Mouse (Mus musculus) neural tube, embryonic 11.5 days (tissue): ENCODE measurements at regions not wholly inside any gene's neighbourhood (a gene's known extent, or its start where the extent isn't known, plus 50 kb on each side); places are given as distances from the start of the nearest gene placed in this dataset.
A peak's percentile ranks its signal among the peaks of the same experiment; 100 is the strongest.
"Not testable (repeated sequence)": the region's sequence is repeated elsewhere in the genome, so short reads cannot be mapped to it uniquely, and the experiment has no call there.

ENCODE experiments used
- ATAC-seq: fragments of 200-750 bp; cut with Nextera tagmentation; 2 replicates; pipeline ENCODE4 v1.8.0; 2017; ENCODE audit warnings: moderate number of reproducible peaks, mild to moderate bottlenecking, moderate TSS enrichment, moderate library complexity; ENCODE audit not compliant: insufficient read depth, low FRiP score, low TSS enrichment
- DNase-seq: peaks from one replicate; pipeline ENCODE4 v3.0.0-alpha.2; 2015; ENCODE audit warnings: low spot score
- H3K27ac ChIP-seq: fragments of 300-500 bp; sonication (generic); 2 replicates; pipeline ENCODE4 v1.5.1; 2014; ENCODE audit warnings: low read depth, mild to moderate bottlenecking, low read length
- H3K27me3 ChIP-seq: fragments of 300-500 bp; sonication (generic); 2 replicates; pipeline ENCODE4 v1.6.1; 2014; ENCODE audit warnings: mild to moderate bottlenecking, low read length, mixed read lengths; ENCODE audit not compliant: control insufficient read depth, insufficient read depth
- H3K36me3 ChIP-seq: fragments of 300-500 bp; sonication (generic); 2 replicates; pipeline ENCODE4 v1.6.1; 2014; ENCODE audit warnings: mild to moderate bottlenecking, low read length, moderate library complexity, mixed read lengths; ENCODE audit not compliant: control insufficient read depth, insufficient read depth
- H3K4me1 ChIP-seq: fragments of 300-500 bp; sonication (generic); 2 replicates; pipeline ENCODE4 v1.6.1; 2014; ENCODE audit warnings: low read length, mixed read lengths; ENCODE audit not compliant: control insufficient read depth, insufficient read depth
- H3K4me2 ChIP-seq: fragments of 300-500 bp; sonication (generic); 2 replicates; pipeline ENCODE4 v1.6.1; 2014; ENCODE audit warnings: low read depth, mild to moderate bottlenecking, moderate library complexity
- H3K4me3 ChIP-seq: fragments of 300-500 bp; sonication (generic); 2 replicates; pipeline ENCODE4 v1.5.1; 2014; ENCODE audit warnings: low read depth, low read length
- H3K9ac ChIP-seq: fragments of 300-500 bp; sonication (generic); 2 replicates; pipeline ENCODE4 v1.6.1; 2014; ENCODE audit warnings: mild to moderate bottlenecking, low read length
- H3K9me3 ChIP-seq: fragments of 300-500 bp; sonication (generic); 2 replicates; pipeline ENCODE4 v1.6.1; 2016; ENCODE audit warnings: low read length; ENCODE audit not compliant: control insufficient read depth
- WGBS: fragments of 180-500 bp; shearing (Covaris S2); extraction: QIAGEN DNeasy Blood & Tissue Kit; methylation state at CpG from one replicate; pipeline ENCODE4 v1.1.7; 2014; 5-methylcytosine and 5-hydroxymethylcytosine counted together

DNA sequence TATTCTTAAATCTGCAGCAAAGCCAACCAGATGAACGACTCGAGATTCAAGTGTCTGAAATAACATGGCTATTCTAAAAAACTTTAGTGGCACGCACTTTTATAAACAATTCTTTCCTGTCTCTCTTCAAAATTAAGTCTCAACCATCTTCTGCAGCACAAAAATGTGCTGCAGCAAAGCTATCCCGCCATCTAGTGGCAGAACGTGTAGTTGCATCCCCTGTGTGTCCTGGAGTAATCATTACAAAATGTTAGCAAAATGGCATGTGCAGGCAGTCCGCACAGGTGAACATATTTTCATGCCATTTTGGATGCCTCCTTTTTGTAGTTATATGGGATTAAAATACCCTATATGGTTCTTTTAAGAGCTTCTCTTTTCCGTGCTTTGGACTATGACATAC is 293.1 kb upstream of the Slc7a14 start:
- DNase-seq, result peak; percentile 75
- 28% methylated on average over 7 of the region's 7 CpGs for WGBS
- H3K4me3 ChIP-seq, result no peak overlapping the region
- H3K27me3 ChIP-seq, result no peaks in the 10 kb centered on the region
- no peaks in the 10 kb centered on the region for H3K36me3 ChIP-seq
- no peak overlapping the region for H3K27ac ChIP-seq
- no peaks in the 10 kb centered on the region for H3K9me3 ChIP-seq
- no peak overlapping the region for H3K4me2 ChIP-seq
- no peaks in the 10 kb centered on the region for H3K4me1 ChIP-seq
- no peak overlapping the region for H3K9ac ChIP-seq
- ATAC-seq, result no peak

DNA sequence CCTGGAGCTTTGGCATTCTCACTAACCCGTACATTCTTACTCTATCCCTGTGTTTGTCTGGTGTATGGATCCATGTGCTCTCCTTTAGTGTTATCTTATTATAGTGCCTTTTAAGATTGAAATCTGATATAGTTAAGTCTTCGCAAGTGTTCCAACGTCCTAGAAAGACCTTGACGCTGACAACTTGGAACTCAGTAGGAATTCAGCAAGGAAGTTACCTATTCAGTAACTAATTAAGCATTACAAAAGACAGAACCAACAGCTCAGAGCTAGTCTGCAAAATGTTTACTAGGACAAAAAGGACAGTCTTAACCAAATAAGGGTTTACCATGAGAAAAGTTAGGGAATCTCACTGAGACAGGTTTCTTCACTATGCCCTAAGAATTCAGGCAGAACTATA is 286.4 kb upstream of the Slc7a14 start:
- not testable (repeated sequence) for H3K4me1 ChIP-seq, DNase-seq, H3K4me3 ChIP-seq, H3K27ac ChIP-seq, H3K27me3 ChIP-seq, H3K4me2 ChIP-seq, H3K36me3 ChIP-seq, H3K9ac ChIP-seq, ATAC-seq, H3K9me3 ChIP-seq
- 82% methylated on average over 4 of the region's 4 CpGs for WGBS

DNA sequence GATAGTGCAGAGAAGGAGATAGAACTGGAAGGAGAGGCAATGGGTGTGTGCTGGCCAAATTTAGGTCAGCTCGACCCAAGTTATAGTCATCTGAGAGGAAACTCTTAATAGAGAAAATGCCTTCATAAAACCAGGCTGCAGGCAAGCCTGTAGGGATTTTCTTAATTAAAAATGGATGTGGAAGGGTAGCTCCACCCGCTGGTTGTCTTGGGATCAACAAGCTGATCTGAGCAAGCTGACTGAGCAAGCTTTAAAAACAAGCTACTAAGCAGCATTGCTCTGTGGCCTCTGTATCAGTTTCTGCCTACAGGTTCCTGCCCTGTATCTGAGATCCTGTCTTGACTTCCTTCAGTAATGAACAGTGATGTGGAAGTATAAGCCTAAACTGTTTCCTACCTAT is 275.8 kb upstream of the Slc7a14 start:
- Histone ChIP-seq H3K27me3 (no peaks in the 10 kb centered on the region), H3K4me1 (no peaks in the 10 kb centered on the region), H3K36me3 (no peaks in the 10 kb centered on the region), H3K9ac (no peak overlapping the region), H3K27ac (no peak overlapping the region), H3K4me3 (no peak overlapping the region), H3K9me3 (no peaks in the 10 kb centered on the region), H3K4me2 (no peak overlapping the region)
- WGBS, result 67% methylated on average over 2 of the region's 2 CpGs
- DNase-seq (no peak), ATAC-seq (no peak)

DNA sequence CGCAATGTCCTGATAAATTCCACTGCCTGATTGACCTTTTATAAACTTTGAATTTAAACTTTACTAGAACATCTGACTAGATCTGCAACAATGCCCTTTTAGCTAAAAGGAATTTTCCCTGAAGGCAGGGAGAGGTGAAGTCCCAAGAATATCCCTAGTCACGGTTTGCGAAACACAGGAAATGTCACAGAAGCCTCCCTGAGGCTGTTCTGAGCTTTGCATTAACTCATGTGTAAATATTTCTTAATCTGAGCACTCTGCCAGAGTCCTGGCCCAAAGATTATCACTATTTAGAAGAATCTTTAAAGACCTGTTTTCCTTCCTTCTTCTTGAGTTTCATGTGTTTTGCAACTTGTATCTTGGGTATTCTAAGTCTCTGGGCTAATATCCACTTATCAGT is 263.7 kb upstream of the Slc7a14 start:
- Histone ChIP-seq H3K4me2 (no peak overlapping the region), H3K9ac (no peak overlapping the region), H3K4me3 (no peak overlapping the region), H3K4me1 (no peaks in the 10 kb centered on the region), H3K9me3 (no peaks in the 10 kb centered on the region), H3K27me3 (no peaks in the 10 kb centered on the region), H3K27ac (no peak overlapping the region), H3K36me3 (no peaks in the 10 kb centered on the region)
- ATAC-seq (no peak), DNase-seq (no peak)
- WGBS, result over 99% methylated on average over 3 of the region's 3 CpGs
